Mouse (Mus musculus) CH12.LX (cell line): Measurements from ENCODE around the gene Snx30. TPM values are rescaled to one million over a fixed set of nuclear protein-coding genes. Genes with fewer than 3 reads are reported as not detected.

Source experiments
- DNase-seq: peaks from one replicate; pipeline ENCODE4 v3.0.0-alpha.2; 2013; ENCODE audit errors: extremely low read depth
- H3K27ac ChIP-seq: 2 replicates; pipeline ENCODE4 v1.5.1; 2012; ENCODE audit warnings: low read depth, mild to moderate bottlenecking, control low read depth, moderate library complexity; ENCODE audit not compliant: insufficient read depth
- H3K27me3 ChIP-seq: replicated peaks from 2 replicates; pipeline ENCODE3; 2012; ENCODE audit warnings: inconsistent platforms
- H3K36me3 ChIP-seq, 2 experiments: replicated peaks in 1 of 2; 2 replicates each; pipeline versions ENCODE3 to v1.6.1; 2012; ENCODE audit warnings: inconsistent platforms in 1 of 2, low read length in 1 of 2, mild to moderate bottlenecking in 1 of 2, mixed read lengths in 1 of 2, moderate library complexity in 1 of 2; ENCODE audit not compliant: control insufficient read depth in 1 of 2, insufficient read depth in 1 of 2
- H3K4me1 ChIP-seq, 2 experiments: 2 replicates each; pipeline ENCODE4 v1.6.1; 2012; ENCODE audit warnings: inconsistent platforms in 1 of 2, moderate library complexity in 1 of 2; ENCODE audit not compliant: insufficient read depth in 2 of 2, control insufficient read depth in 1 of 2
- H3K4me2 ChIP-seq: 2 replicates; pipeline ENCODE4 v1.6.1; 2012; ENCODE audit warnings: low read depth, mild to moderate bottlenecking, control low read depth; ENCODE audit not compliant: poor library complexity, insufficient read depth, severe bottlenecking
- H3K4me3 ChIP-seq, 3 experiments: fragments of 150-350 bp in 1 of 3; sonication (generic) in 1 of 3; replicated peaks in 1 of 3; 2 replicates each; pipeline versions ENCODE3 to v1.5.1; 2011 to 2012; ENCODE audit warnings: low read depth in 2 of 3, low read length in 2 of 3, mild to moderate bottlenecking in 2 of 3, moderate library complexity in 2 of 3, control low read depth in 1 of 3, improper control_type of control experiment in 1 of 3, inconsistent platforms in 1 of 3, mixed read lengths in 1 of 3; ENCODE audit not compliant: poor library complexity in 1 of 3
- H3K79me2 ChIP-seq: replicated peaks from 2 replicates; pipeline ENCODE4 v1.6.1; 2012; ENCODE audit warnings: mild to moderate bottlenecking, moderate library complexity; ENCODE audit not compliant: control insufficient read depth, poor library complexity, insufficient read depth, severe bottlenecking; ENCODE audit errors: extremely low read depth
- H3K9ac ChIP-seq: 2 replicates; pipeline ENCODE4 v1.6.1; 2012; ENCODE audit warnings: low read depth, mild to moderate bottlenecking, control low read depth, moderate library complexity; ENCODE audit not compliant: insufficient read depth
- H3K9me3 ChIP-seq: replicated peaks from 2 replicates; pipeline ENCODE3; 2012; ENCODE audit warnings: low read length, inconsistent platforms, mixed read lengths
- BHLHE40 ChIP-seq: IDR thresholded peaks from 2 replicates; pipeline ENCODE4 v1.6.1; 2011; ENCODE audit warnings: mild to moderate bottlenecking, low read depth, low read length, improper control_type of control experiment
- CHD1 ChIP-seq: IDR thresholded peaks from 2 replicates; pipeline ENCODE4 v1.6.1; 2012; ENCODE audit warnings: low read depth, low read length, improper control_type of control experiment, inconsistent platforms
- CTCF ChIP-seq, 2 experiments: IDR thresholded peaks in 1 of 2; conservative IDR thresholded peaks in 1 of 2; 2 replicates each; pipeline ENCODE4 v1.5.1; 2011 to 2012; ENCODE audit warnings: low read depth in 2 of 2, low read length in 2 of 2, improper control_type of control experiment in 1 of 2, inconsistent platforms in 1 of 2, mild to moderate bottlenecking in 1 of 2, moderate library complexity in 1 of 2
- ELF1 ChIP-seq: IDR thresholded peaks from 2 replicates; pipeline ENCODE4 v1.6.1; 2014; ENCODE audit warnings: low read depth, mild to moderate bottlenecking, inconsistent platforms, low read length, improper control_type of control experiment
- JUND ChIP-seq: conservative IDR thresholded peaks from 2 replicates; pipeline ENCODE4 v1.6.1; 2011; ENCODE audit warnings: low read depth, low read length, improper control_type of control experiment
- MAX ChIP-seq: IDR thresholded peaks from 2 replicates; pipeline ENCODE4 v1.6.1; 2011; ENCODE audit warnings: low read length, improper control_type of control experiment
- MAZ ChIP-seq: IDR thresholded peaks from 2 replicates; pipeline ENCODE4 v1.6.1; 2012; ENCODE audit warnings: low read depth, mild to moderate bottlenecking, inconsistent platforms, low read length, improper control_type of control experiment, moderate library complexity
- MEF2A ChIP-seq: IDR thresholded peaks from 2 replicates; pipeline ENCODE4 v1.6.1; 2014; ENCODE audit warnings: low read depth, mild to moderate bottlenecking, inconsistent platforms, low read length, improper control_type of control experiment, borderline replicate concordance
- MYC ChIP-seq: IDR thresholded peaks from 2 replicates; pipeline ENCODE4 v1.6.1; 2011; ENCODE audit warnings: low read depth, mild to moderate bottlenecking, improper control_type of control experiment, low read length
- NRF1 ChIP-seq: IDR thresholded peaks from 2 replicates; pipeline ENCODE4 v1.6.1; 2014; ENCODE audit warnings: low read depth, mild to moderate bottlenecking, inconsistent platforms, low read length, improper control_type of control experiment, moderate library complexity
- PAX5 ChIP-seq: IDR thresholded peaks from 2 replicates; pipeline ENCODE4 v1.6.1; 2012; ENCODE audit warnings: low read length, inconsistent platforms, mixed read lengths
- POLR2A ChIP-seq: IDR thresholded peaks from 2 replicates; pipeline ENCODE4 v1.6.1; 2011; ENCODE audit warnings: low read depth, mild to moderate bottlenecking, improper control_type of control experiment, low read length
- POLR2AphosphoS2 ChIP-seq: IDR thresholded peaks from 2 replicates; pipeline ENCODE4 v1.6.1; 2011; ENCODE audit warnings: low read depth, low read length, improper control_type of control experiment
- SIN3A ChIP-seq: IDR thresholded peaks from 2 replicates; pipeline ENCODE4 v1.6.1; 2012; ENCODE audit warnings: low read length, improper control_type of control experiment, inconsistent platforms
- SMC3 ChIP-seq: IDR thresholded peaks from 2 replicates; pipeline ENCODE4 v1.6.1; 2011; ENCODE audit warnings: low read depth, low read length, improper control_type of control experiment
- TBP ChIP-seq: conservative IDR thresholded peaks from 2 replicates; pipeline ENCODE4 v1.6.1; 2011; ENCODE audit warnings: low read depth, low read length, improper control_type of control experiment
- UBTF ChIP-seq: IDR thresholded peaks from 2 replicates; pipeline ENCODE4 v1.6.1; 2012; ENCODE audit warnings: low read depth, mild to moderate bottlenecking, inconsistent platforms, low read length, improper control_type of control experiment, moderate library complexity
- USF1 ChIP-seq: IDR thresholded peaks from 2 replicates; pipeline ENCODE4 v1.6.1; 2014; ENCODE audit warnings: low read depth, mild to moderate bottlenecking, inconsistent platforms, low read length, improper control_type of control experiment
- USF2 ChIP-seq: conservative IDR thresholded peaks from 2 replicates; pipeline ENCODE4 v1.6.1; 2011; ENCODE audit warnings: low read depth, low read length, improper control_type of control experiment
- ZKSCAN1 ChIP-seq: IDR thresholded peaks from 2 replicates; pipeline ENCODE4 v1.6.1; 2012; ENCODE audit warnings: low read depth, inconsistent platforms, low read length, improper control_type of control experiment, borderline replicate concordance
- ZMIZ1 ChIP-seq: IDR thresholded peaks from 2 replicates; pipeline ENCODE4 v1.6.1; 2012; ENCODE audit warnings: low read depth, mild to moderate bottlenecking, inconsistent platforms, low read length, improper control_type of control experiment
- dilution Hi-C: fragments of 300-500 bp; cut with MboI; formaldehyde crosslinking; loops from 2 replicates; pipeline ENCODE4 v1.14.3; 2020; ENCODE audit warnings: low sequenced_read_pairs; ENCODE audit not compliant: extremely low pct_unique_long_range_greater_than_20kb, extremely low pct_ligation_motif_present
- in situ Hi-C: fragments of 300-500 bp; cut with MboI; formaldehyde crosslinking; loops from 3 replicates; pipeline ENCODE4 v1.14.3; 2019; ENCODE audit warnings: low sequenced_read_pairs, low pct_ligation_motif_present, low pct_unique_long_range_greater_than_20kb, mixed read lengths
- polyA plus RNA-seq: library from polyadenylated mRNA; unstranded; fragments of >175 nt; gene quantifications from 2 replicates; pipeline ENCODE4 v1.2.1, GENCODE M21; 2012; ENCODE audit warnings: low read depth; ENCODE audit not compliant: insufficient read length
- total RNA-seq, 2 experiments: library from RNA; depleted of rRNA; stranded (reverse); fragments of 300-350 nt in 1 of 2; fragments of >200 nt in 1 of 2; gene quantifications; 2 replicates each; pipeline ENCODE4 v1.2.3; 2012 to 2014

The Snx30 gene
- total and polyA plus RNA-seq, 3 experiments, result 7.9 to 16.9 (median 8.4) TPM

- Histone ChIP-seq H3K27ac (no peak overlapping the region), H3K4me1 (peaks cover 8 to 48% of the 10 kb centered on the region in 2 experiments; a peak in 3 of 4 replicates), H3K4me3 (no peak overlapping the region), H3K36me3 (no peaks in the 10 kb centered on the region), H3K27me3 (no peaks in the 10 kb centered on the region), H3K9me3 (no peaks in the 10 kb centered on the region), H3K79me2 (no peaks in the 10 kb centered on the region), H3K4me2 (no peak overlapping the region), H3K9ac (no peak overlapping the region)
- no peak for TF ChIP-seq CHD1
- TF ChIP-seq BHLHE40, result 0 out of 2 replicates have a peak, but pooled peaks have one; percentile 19
- no peak for TF ChIP-seq MAZ
- dilution Hi-C loops, result no loop called here
- DNase-seq, result no peak
- in situ Hi-C loops, result no loop called here
Measured at GRCm38 (mm10) chr4:59800181-59800580, 5.5 kb upstream of the Snx30 start.

DNA sequence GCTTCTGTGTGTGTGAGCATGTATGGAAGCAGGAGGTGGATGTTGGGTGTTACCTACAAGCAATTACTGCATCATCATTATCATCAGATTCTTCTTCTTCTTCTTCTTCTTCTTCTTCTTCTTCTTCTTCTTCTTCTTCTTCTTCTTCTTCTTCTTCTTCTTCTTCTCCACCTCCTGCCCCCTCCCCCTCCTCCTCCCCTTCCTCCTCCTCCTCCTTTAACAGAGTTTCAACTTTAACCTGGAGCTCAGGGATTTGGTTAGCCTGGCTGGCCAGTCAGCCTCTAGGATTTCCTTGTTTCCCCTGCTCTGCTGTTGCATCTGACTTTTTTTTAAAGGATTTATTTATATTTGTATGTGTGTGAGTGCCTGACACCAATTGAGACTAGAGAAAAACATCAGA is 4.2 kb upstream of the Snx30 start, which contains the start of gene Inip:
Inip (minus strand) TSS at position 101 of the 400 bp plus-strand sequence.
- in situ Hi-C loops, result no loop called here

GRCm38 (mm10) chr4:59802107-59802506 is 3.5 kb upstream of the Snx30 start:
- in situ Hi-C loops, result no loop called here
- H3K4me1 ChIP-seq, result peaks cover 8 to 40% of the 10 kb centered on the region in 2 experiments; a peak in 3 of 4 replicates
- H3K4me2 ChIP-seq, result no peak overlapping the region
- DNase-seq, result no peak
- H3K27ac ChIP-seq, result no peak overlapping the region
- peaks cover 3% of the 10 kb centered on the region; the same call in 1 of the 2 replicates for H3K79me2 ChIP-seq
- dilution Hi-C loops, result no loop called here
- H3K36me3 ChIP-seq, result no peaks in the 10 kb centered on the region
- H3K9me3 ChIP-seq, result no peaks in the 10 kb centered on the region
- no peak overlapping the region for H3K4me3 ChIP-seq
- no peak for TF ChIP-seq ZMIZ1
- no peak for TF ChIP-seq ELF1
- no peak for TF ChIP-seq SMC3
- no peak for TF ChIP-seq SIN3A
- no peak for TF ChIP-seq NRF1
- TF ChIP-seq USF2, result no peak
- no peak for TF ChIP-seq POLR2A
- no peak for TF ChIP-seq MYC
- no peak for TF ChIP-seq USF1
- no peak for TF ChIP-seq CHD1
- H3K27me3 ChIP-seq, result no peaks in the 10 kb centered on the region
- H3K9ac ChIP-seq, result no peak overlapping the region

More for the DNA sequence above, 4.2 kb upstream of the Snx30 start, which contains the start of gene Inip:
- Histone ChIP-seq H3K27ac (no peak within 1 kb of the TSS), H3K9me3 (no peaks in the 10 kb centered on the region), H3K9ac (no peak within 1 kb of the TSS), H3K79me2 (no peaks in the 10 kb centered on the region; the same call in 1 of the 2 replicates), H3K4me1 (peaks cover 8 to 39% of the 10 kb centered on the region in 2 experiments; a peak in 3 of 4 replicates), H3K4me2 (no peak within 1 kb of the TSS), H3K27me3 (no peaks in the 10 kb centered on the region), H3K4me3 (no peak within 1 kb of the TSS), H3K36me3 (no peaks in the 10 kb centered on the region)
- no peak for DNase-seq
- TF ChIP-seq MEF2A (no peak), MAX (no peak), CHD1 (no peak), ZKSCAN1 (no peak), JUND (no peak), POLR2AphosphoS2 (no peak), ELF1 (no peak), CTCF (conservative IDR thresholded peaks at IDR 0.05 in 1 of 2, IDR thresholded peaks at IDR 0.05 in 1 of 2; ENCODE audit: low read depth in 2 of 2, low read length in 2 of 2) (no peak), UBTF (no peak), TBP (no peak), PAX5 (no peak), ZMIZ1 (no peak)
- dilution Hi-C loops, result no loop called here
